Mouse (Mus musculus) E14TG2a.4 (cell line): ENCODE measurements around the gene Lcor.

Source experiments
- CTCF ChIP-seq: conservative IDR thresholded peaks from 2 replicates; pipeline ENCODE4 v1.5.1; 2014; ENCODE audit warnings: low read length
- NANOG ChIP-seq: IDR thresholded peaks from 2 replicates; pipeline ENCODE4 v1.6.1; 2014; ENCODE audit warnings: borderline replicate concordance, low read length, mixed read lengths

DNA sequence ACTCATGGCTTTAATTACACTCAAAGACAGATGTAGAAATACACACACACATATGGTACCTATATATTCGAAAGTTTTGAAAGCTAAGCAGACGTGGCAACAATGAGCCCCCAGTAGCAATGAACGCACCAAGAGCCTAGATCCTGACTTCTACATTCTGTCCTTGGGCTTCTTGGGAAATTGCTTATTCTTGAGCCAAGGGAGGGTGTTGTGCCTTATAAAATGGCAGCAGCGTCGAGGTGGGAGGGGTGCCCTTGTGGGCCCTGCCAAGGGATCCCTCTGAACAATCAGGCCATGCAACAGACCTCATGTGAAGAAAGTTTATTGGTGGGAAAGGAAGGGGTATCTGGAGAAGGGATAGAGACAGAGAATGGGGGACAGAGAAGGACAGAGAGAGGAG is 18.6 kb upstream of the Lcor start:
- TF ChIP-seq CTCF: no peak
- no peak for TF ChIP-seq NANOG
